15 mouse cellular contexts compared by ENCODE assay signal in the genomic region with DNA sequence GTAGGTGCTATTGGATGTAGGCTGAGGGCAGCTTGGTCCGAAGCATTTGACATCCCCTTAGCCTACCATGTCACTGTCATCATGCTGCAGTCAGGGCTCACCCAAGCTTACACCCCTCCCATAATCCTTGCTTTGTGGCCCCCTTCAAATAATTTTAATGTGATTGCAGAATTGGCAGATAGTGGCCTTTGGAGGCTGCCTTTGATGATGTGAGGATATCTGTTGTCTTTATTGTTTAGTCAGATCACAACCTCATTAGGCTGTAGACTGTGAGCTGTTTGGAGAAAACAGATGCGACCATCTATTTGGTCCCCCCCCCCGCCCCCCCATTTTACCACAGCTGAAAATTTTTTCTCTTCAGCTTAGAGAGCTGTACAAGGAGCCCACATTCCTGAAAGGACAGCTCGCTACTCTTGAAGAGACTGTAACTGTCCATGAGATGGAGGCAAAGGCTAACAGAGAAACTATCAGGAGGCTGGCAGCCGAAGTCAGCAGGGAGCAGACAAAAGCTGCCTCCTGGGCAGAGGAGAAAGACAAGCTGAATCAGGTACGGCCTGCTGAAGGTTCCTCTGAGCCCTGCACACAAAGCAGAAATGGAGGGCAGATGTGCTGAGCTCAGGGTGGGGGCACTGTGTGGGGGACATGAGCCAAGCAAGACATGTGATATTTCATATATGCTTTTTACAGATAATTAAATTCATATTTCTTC. TPM values are rescaled to one million over a fixed set of nuclear protein-coding genes. Genes with fewer than 3 reads are reported as not detected.
DNase-seq lines count a peak whose midpoint lies in the region; ATAC-seq and TF ChIP-seq lines count a peak whose summit lies in the region.
"Had no signal": no experiment of that assay in that cellular context is flagged by ENCODE, and none has a peak within 500 bp of the region (broad histone marks: within the 10 kb centered on the region; RNA-seq: fewer than 3 reads in every experiment).

No protein-coding gene starts in this region.

- WGBS in heart, postnatal 0 days, result 47% methylated on average over 6 of the region's 6 CpGs
- WGBS in neural tube, embryonic 13.5 days, result 57% methylated on average over 6 of the region's 6 CpGs
- WGBS in hindbrain, embryonic 15.5 days, result 47% methylated on average over 6 of the region's 6 CpGs
- WGBS in neural tube, embryonic 15.5 days, result 50% methylated on average over 6 of the region's 6 CpGs

- H3K4me2 ChIP-seq in heart, postnatal 0 days (ENCODE audit: low read depth, low read length), result no peak overlapping the region
- no peak overlapping the region for H3K4me2 ChIP-seq in neural tube, embryonic 13.5 days
- H3K4me2 ChIP-seq in hindbrain, embryonic 15.5 days, result no peak overlapping the region
- H3K4me2 ChIP-seq in neural tube, embryonic 15.5 days, result no peak overlapping the region
- H3K4me2 ChIP-seq: embryonic facial prominence, embryonic 13.5 days had no signal

- H3K27ac ChIP-seq in heart, postnatal 0 days (ENCODE audit: low read depth), result no peak overlapping the region
- no peak overlapping the region for H3K27ac ChIP-seq in neural tube, embryonic 13.5 days (replicated peaks)
- H3K27ac ChIP-seq in hindbrain, embryonic 15.5 days (replicated peaks), result no peak overlapping the region
- no peak overlapping the region for H3K27ac ChIP-seq in neural tube, embryonic 15.5 days (replicated peaks)
- H3K27ac ChIP-seq: embryonic facial prominence, embryonic 13.5 days had no signal

- H3K4me1 ChIP-seq in heart, postnatal 0 days (ENCODE audit: control insufficient read depth, insufficient read depth), result no peaks in the 10 kb centered on the region
- no peaks in the 10 kb centered on the region for H3K4me1 ChIP-seq in neural tube, embryonic 13.5 days (replicated peaks)
- H3K4me1 ChIP-seq in hindbrain, embryonic 15.5 days (replicated peaks), result no peaks in the 10 kb centered on the region
- no peaks in the 10 kb centered on the region for H3K4me1 ChIP-seq in neural tube, embryonic 15.5 days
- H3K4me1 ChIP-seq: embryonic facial prominence, embryonic 13.5 days had no signal

- DNase-seq in heart, postnatal 0 days (ENCODE audit: low spot score), result no peak
- DNase-seq in heart, adult 9 months (ENCODE audit: low spot score in 2 of 2), result no peak
- DNase-seq in neural tube, embryonic 10.5 days (ENCODE audit: extremely low spot score, low spot score), result no peak
- no peak for DNase-seq in left cerebral cortex, adult 8-10 months (ENCODE audit: low spot score in 2 of 2)
- DNase-seq in layer of hippocampus, adult 9-11 months, result no peak
- DNase-seq: cerebellum, adult 11 months; gastrocnemius, postnatal 10 days; heart, postnatal 14 days; liver had no signal

- no peak overlapping the region for H3K4me3 ChIP-seq in heart, postnatal 0 days (ENCODE audit: low read depth, low read length)
- no peak overlapping the region for H3K4me3 ChIP-seq in neural tube, embryonic 13.5 days
- H3K4me3 ChIP-seq in hindbrain, embryonic 15.5 days, result no peak overlapping the region
- H3K4me3 ChIP-seq in neural tube, embryonic 15.5 days (replicated peaks), result no peak overlapping the region
- H3K4me3 ChIP-seq: embryonic facial prominence, embryonic 13.5 days had no signal

- H3K27me3 ChIP-seq in heart, postnatal 0 days (ENCODE audit: control insufficient read depth, insufficient read depth, low read length), result no peaks in the 10 kb centered on the region
- H3K27me3 ChIP-seq in neural tube, embryonic 13.5 days, result no peaks in the 10 kb centered on the region
- no peaks in the 10 kb centered on the region for H3K27me3 ChIP-seq in hindbrain, embryonic 15.5 days
- no peaks in the 10 kb centered on the region for H3K27me3 ChIP-seq in neural tube, embryonic 15.5 days (replicated peaks)
- H3K27me3 ChIP-seq: CH12.LX; embryonic facial prominence, embryonic 13.5 days had no signal

- H3K9me3 ChIP-seq in heart, postnatal 0 days (replicated peaks; ENCODE audit: control insufficient read depth, low read length), result 0 out of 2 replicates have a peak, but pooled peaks cover under 1% of the 10 kb centered on the region
- 0 out of 2 replicates have a peak, but pooled peaks cover 4% of the 10 kb centered on the region for H3K9me3 ChIP-seq in neural tube, embryonic 13.5 days
- H3K9me3 ChIP-seq in hindbrain, embryonic 15.5 days, result no peaks in the 10 kb centered on the region
- 0 out of 2 replicates have a peak, but pooled peaks cover 2% of the 10 kb centered on the region for H3K9me3 ChIP-seq in neural tube, embryonic 15.5 days (replicated peaks)

- TF ChIP-seq EP300 in heart, postnatal 0 days (IDR thresholded peaks at IDR 0.05; ENCODE audit: low read depth), result no peak

- H3K36me3 ChIP-seq in heart, postnatal 0 days (replicated peaks; ENCODE audit: control insufficient read depth, insufficient read depth, low read length), result no peaks in the 10 kb centered on the region
- H3K36me3 ChIP-seq in neural tube, embryonic 13.5 days, result no peaks in the 10 kb centered on the region
- no peaks in the 10 kb centered on the region for H3K36me3 ChIP-seq in hindbrain, embryonic 15.5 days
- H3K36me3 ChIP-seq in neural tube, embryonic 15.5 days, result no peaks in the 10 kb centered on the region
- H3K36me3 ChIP-seq: embryonic facial prominence, embryonic 13.5 days had no signal

- no peak for ATAC-seq in heart, postnatal 0 days (ENCODE audit: insufficient read depth, low read depth)
- peak; percentile 56; the same call in 1 of the 2 replicates for ATAC-seq in neural tube, embryonic 13.5 days (ENCODE audit: low read depth)
- peak; percentile 85; the same call in 1 of the 2 replicates for ATAC-seq in hindbrain, embryonic 15.5 days (ENCODE audit: low FRiP score, low read depth)
- ATAC-seq in neural tube, embryonic 15.5 days (ENCODE audit: low FRiP score), result peak; percentile 74
- ATAC-seq: activated CD4-positive, CD25-positive, alpha-beta regulatory T cell, adult 4 months had no signal

- 0 out of 2 replicates have a peak, but pooled peaks have one; percentile 11 for TF ChIP-seq CTCF in heart, postnatal 0 days (IDR thresholded peaks at IDR 0.05; ENCODE audit: low read depth)

- no peak overlapping the region for H3K9ac ChIP-seq in heart, postnatal 0 days (replicated peaks; ENCODE audit: low read depth, low read length)
- no peak overlapping the region for H3K9ac ChIP-seq in neural tube, embryonic 13.5 days
- no peak overlapping the region for H3K9ac ChIP-seq in hindbrain, embryonic 15.5 days
- no peak overlapping the region for H3K9ac ChIP-seq in neural tube, embryonic 15.5 days (replicated peaks)
- H3K9ac ChIP-seq: embryonic facial prominence, embryonic 13.5 days had no signal

RNA-seq across cellular contexts. Expression of a gene that starts 38.2 kb away (rescaled TPM):
- total RNA-seq in heart, postnatal 0 days (2014; rRNA removed; ENCODE audit: low replicate concordance), result 0.46 TPM in 1 of 2 replicates, not detected in the other
- polyA plus RNA-seq in heart, postnatal 0 days (2015; fragmentation: Nextera tagmentation; extraction: Ambion mirVana), result 0.22 TPM in 1 of 2 replicates, not detected in the other
- polyA plus RNA-seq in neural tube, embryonic 13.5 days (2015; fragmentation: Nextera tagmentation; extraction: Ambion mirVana), result 0.08 TPM in 1 of 2 replicates, not detected in the other
- 0.24 and 0.32 TPM in 2 replicates for polyA plus RNA-seq in hindbrain, embryonic 15.5 days (2015; fragmentation: Nextera tagmentation; extraction: Ambion mirVana)
- polyA plus RNA-seq in neural tube, embryonic 15.5 days (2015; fragmentation: Nextera tagmentation; extraction: Ambion mirVana), result 0.22 TPM in 2 replicates
- under 1 TPM; 0.22 to 0.64 (median 0.53) TPM for total RNA-seq in left cerebral cortex, adult 8-10 months (2022)
- total RNA-seq: CH12.LX had no signal
- polyA plus RNA-seq: activated CD4-positive, CD25-positive, alpha-beta regulatory T cell, adult 4 months had no signal
